Mouse (Mus musculus) kidney, postnatal 0 days (tissue): ENCODE results near the gene Rab24. TPM values are rescaled to one million over a fixed set of nuclear protein-coding genes. Genes with fewer than 3 reads are reported as not detected.

Experiments
- ATAC-seq: fragments of 200-750 bp; cut with Nextera tagmentation; replicated peaks from 2 replicates; pipeline ENCODE4 v1.8.0; 2017; ENCODE audit warnings: low read depth, moderate number of reproducible peaks, moderate TSS enrichment, moderate library complexity; ENCODE audit not compliant: low FRiP score
- DNase-seq: peaks from one replicate; pipeline ENCODE4 v3.0.0-alpha.2; 2016; ENCODE audit warnings: low spot score
- H3K27ac ChIP-seq: fragments of 300-500 bp; sonication (generic); 2 replicates; pipeline ENCODE4 v1.5.1; 2014; ENCODE audit warnings: mild to moderate bottlenecking
- H3K27me3 ChIP-seq: fragments of 300-500 bp; sonication (generic); 2 replicates; pipeline ENCODE4 v1.6.1; 2014; ENCODE audit warnings: low read length, mixed read lengths; ENCODE audit not compliant: insufficient read depth
- H3K36me3 ChIP-seq: fragments of 300-500 bp; sonication (generic); 2 replicates; pipeline ENCODE4 v1.6.1; 2014; ENCODE audit warnings: low read length, mixed read lengths; ENCODE audit not compliant: insufficient read depth
- H3K4me1 ChIP-seq: fragments of 300-500 bp; sonication (generic); replicated peaks from 2 replicates; pipeline ENCODE4 v1.6.1; 2014; ENCODE audit warnings: antibody characterized with exemption, low read length, mixed read lengths; ENCODE audit not compliant: insufficient read depth
- H3K4me2 ChIP-seq: fragments of 300-500 bp; sonication (generic); 2 replicates; pipeline ENCODE4 v1.6.1; 2014; ENCODE audit warnings: mild to moderate bottlenecking, low read length, moderate library complexity, mixed read lengths
- H3K4me3 ChIP-seq: fragments of 300-500 bp; sonication (generic); replicated peaks from 2 replicates; pipeline ENCODE4 v1.5.1; 2014; ENCODE audit warnings: low read depth, low read length
- H3K9ac ChIP-seq: fragments of 300-500 bp; sonication (generic); 2 replicates; pipeline ENCODE4 v1.6.1; 2014; ENCODE audit warnings: low read depth, low read length
- H3K9me3 ChIP-seq: fragments of 300-500 bp; sonication (generic); replicated peaks from 2 replicates; pipeline ENCODE4 v1.6.1; 2016; ENCODE audit warnings: low read length, inconsistent platforms, mixed read lengths
- CTCF ChIP-seq: IDR thresholded peaks from 2 replicates; pipeline ENCODE4 v1.5.1; 2016; ENCODE audit warnings: antibody characterized with exemption, low read depth, mild to moderate bottlenecking, moderate library complexity
- WGBS: fragments of 180-500 bp; shearing (Covaris S2); extraction: QIAGEN DNeasy Blood & Tissue Kit; methylation state at CpG from one replicate; pipeline ENCODE4 v1.1.7; 2014; 5-methylcytosine and 5-hydroxymethylcytosine counted together
- polyA plus RNA-seq: library from polyadenylated mRNA; unstranded; fragments of >200 nt; fragmentation: Nextera tagmentation; extraction: Ambion mirVana; gene quantifications from 2 replicates; pipeline ENCODE4 v1.2.1, GENCODE M21; 2015

Rab24 gene
- polyA plus RNA-seq, 1 experiment from 2014 or later, result 93.1 TPM

DNA sequence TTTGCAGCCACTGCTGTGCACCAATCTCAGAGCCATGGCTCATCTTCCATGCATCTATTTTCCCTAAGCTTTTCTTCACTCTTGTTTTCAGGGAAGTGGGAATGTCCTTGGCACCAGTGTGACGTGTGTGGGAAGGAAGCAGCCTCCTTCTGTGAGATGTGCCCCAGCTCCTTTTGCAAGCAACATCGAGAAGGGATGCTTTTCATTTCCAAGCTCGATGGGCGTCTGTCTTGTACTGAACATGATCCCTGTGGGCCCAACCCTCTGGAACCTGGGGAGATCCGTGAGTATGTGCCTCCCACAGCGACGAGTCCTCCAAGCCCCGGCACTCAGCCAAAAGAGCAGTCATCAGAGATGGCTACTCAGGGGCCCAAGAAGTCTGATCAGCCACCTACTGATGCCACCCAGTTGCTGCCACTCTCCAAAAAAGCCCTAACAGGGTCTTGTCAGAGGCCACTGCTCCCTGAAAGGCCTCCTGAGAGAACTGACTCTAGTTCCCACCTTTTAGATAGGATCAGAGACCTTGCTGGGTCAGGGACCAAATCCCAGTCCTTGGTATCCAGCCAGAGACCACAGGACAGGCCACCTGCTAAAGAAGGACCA is 9.6 kb downstream of the Rab24 start:
- H3K27me3 ChIP-seq, result no peaks in the 10 kb centered on the region
- no peaks in the 10 kb centered on the region for H3K9me3 ChIP-seq
- H3K9ac ChIP-seq, result no peak overlapping the region
- 85% methylated on average over 8 of the region's 8 CpGs for WGBS
- TF ChIP-seq CTCF, result no peak
- H3K36me3 ChIP-seq, result peaks cover 68% of the 10 kb centered on the region
- no peak overlapping the region for H3K27ac ChIP-seq
- ATAC-seq (no peak), DNase-seq (no peak)
- no peak overlapping the region for H3K4me3 ChIP-seq
- no peak overlapping the region for H3K4me2 ChIP-seq
- H3K4me1 ChIP-seq, result no peaks in the 10 kb centered on the region

DNA sequence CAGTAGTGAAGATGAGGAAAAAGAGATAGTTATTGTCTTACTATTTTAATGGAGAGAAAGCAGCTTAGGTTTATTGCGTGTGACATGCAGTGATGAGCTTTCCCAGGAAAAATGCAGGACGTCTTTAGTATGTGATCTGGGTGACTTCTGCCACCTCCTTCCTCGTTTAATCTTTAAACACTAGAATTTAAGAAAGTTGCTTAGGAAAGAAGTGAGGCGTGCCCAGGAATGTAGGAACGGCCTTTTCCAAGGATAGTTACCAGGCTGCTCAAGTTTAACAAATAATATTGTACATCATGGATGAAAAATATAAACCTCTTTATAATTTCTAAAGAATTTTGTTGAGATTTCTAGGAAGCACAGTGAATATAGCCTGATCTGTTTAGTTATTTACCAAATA is 20.8 kb downstream of the Rab24 start:
- Histone ChIP-seq H3K27me3 (no peaks in the 10 kb centered on the region), H3K4me3 (no peak overlapping the region), H3K27ac (no peak overlapping the region), H3K36me3 (peaks cover 65% of the 10 kb centered on the region), H3K4me1 (no peaks in the 10 kb centered on the region), H3K9me3 (no peaks in the 10 kb centered on the region), H3K4me2 (no peak overlapping the region), H3K9ac (no peak overlapping the region)
- 64% methylated on average over 5 of the region's 5 CpGs for WGBS
- no peak for DNase-seq
- ATAC-seq, result no peak
- TF ChIP-seq CTCF, result no peak

DNA sequence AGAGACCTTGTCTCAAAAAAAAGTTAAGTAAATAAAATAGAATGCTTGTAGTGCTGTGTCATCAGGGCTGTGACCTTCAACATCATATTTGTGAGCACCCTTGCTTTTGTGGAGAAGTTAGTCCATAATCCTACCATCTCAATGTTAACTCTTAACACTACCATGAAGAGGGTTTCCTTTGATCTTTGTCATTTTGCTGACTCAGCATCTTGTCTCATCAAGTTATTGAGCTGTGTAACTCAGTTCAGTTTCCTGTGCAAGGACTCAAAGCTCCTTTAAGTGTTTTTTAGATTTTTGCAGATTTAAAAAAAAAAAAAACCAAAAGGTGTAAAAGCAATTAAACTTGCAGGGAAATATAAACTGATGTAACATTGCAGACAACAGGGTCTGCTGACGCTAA is 25.0 kb downstream of the Rab24 start:
- TF ChIP-seq CTCF, result no peak
- Histone ChIP-seq H3K27me3 (no peaks in the 10 kb centered on the region), H3K4me1 (no peaks in the 10 kb centered on the region), H3K4me3 (no peak overlapping the region), H3K9me3 (no peaks in the 10 kb centered on the region), H3K27ac (no peak overlapping the region), H3K9ac (no peak overlapping the region), H3K4me2 (no peak overlapping the region), H3K36me3 (peaks cover 62% of the 10 kb centered on the region)
- 95% methylated on average over 1 of the region's 1 CpGs for WGBS
- ATAC-seq (no peak), DNase-seq (no peak)

DNA sequence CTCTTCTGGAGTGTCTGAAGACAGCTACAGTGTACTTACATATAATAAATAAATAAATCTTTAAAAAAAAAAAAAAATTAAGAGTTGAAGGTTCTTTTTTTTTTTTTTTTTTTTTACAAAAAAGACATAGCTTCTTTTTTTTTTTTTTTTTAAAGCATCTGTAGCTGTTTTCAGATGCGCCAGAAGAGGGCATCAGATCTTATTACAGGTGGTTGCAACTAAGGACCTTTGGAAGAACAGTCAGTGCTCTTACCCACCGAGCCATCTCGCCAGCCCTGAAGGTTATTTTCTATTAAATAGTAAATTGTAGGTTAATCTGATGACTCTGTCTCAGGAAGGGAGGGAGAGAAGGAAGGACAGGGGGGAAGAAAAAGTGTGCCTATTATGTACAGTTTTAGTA is 32.9 kb downstream of the Rab24 start:
- 72% methylated on average over 3 of the region's 3 CpGs for WGBS
- H3K9me3 ChIP-seq, result no peaks in the 10 kb centered on the region
- H3K9ac ChIP-seq, result no peak overlapping the region
- no peaks in the 10 kb centered on the region for H3K27me3 ChIP-seq
- H3K4me1 ChIP-seq, result no peaks in the 10 kb centered on the region
- H3K4me3 ChIP-seq, result no peak overlapping the region
- TF ChIP-seq CTCF, result peak; percentile 15; the same call in 1 of the 2 replicates
- no peak overlapping the region for H3K27ac ChIP-seq
- no peak for ATAC-seq
- DNase-seq, result peak; percentile 24
- H3K4me2 ChIP-seq, result no peak overlapping the region
- H3K36me3 ChIP-seq, result peaks cover 50% of the 10 kb centered on the region

DNA sequence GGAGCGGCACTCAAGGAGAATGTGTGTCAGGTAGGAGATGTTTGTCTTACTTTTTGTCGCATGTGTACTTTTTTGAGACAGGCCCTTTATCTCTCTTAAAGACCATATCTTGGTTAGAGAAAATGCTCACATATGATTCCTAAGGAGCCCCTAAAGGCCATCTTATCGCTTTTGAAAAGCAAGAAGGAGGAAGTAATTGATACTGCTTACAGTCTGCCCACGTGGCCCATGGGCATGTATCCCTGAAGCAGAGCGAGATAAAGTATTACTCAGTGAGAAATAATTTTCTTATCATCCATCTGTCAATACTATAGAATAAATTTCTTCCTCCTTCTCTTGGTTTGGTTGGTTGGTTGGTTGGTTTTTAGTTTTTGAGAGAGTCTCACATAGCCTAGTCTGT is 44.1 kb downstream of the Rab24 start:
- no peak overlapping the region for H3K27ac ChIP-seq
- no peak overlapping the region for H3K4me2 ChIP-seq
- H3K36me3 ChIP-seq, result peaks cover 45% of the 10 kb centered on the region
- H3K4me3 ChIP-seq, result no peak overlapping the region
- no peak for DNase-seq
- no peak for TF ChIP-seq CTCF
- no peaks in the 10 kb centered on the region for H3K4me1 ChIP-seq
- ATAC-seq, result no peak
- 80% methylated on average over 5 of the region's 5 CpGs for WGBS
- H3K27me3 ChIP-seq, result no peaks in the 10 kb centered on the region
- H3K9me3 ChIP-seq, result no peaks in the 10 kb centered on the region
- no peak overlapping the region for H3K9ac ChIP-seq

DNA sequence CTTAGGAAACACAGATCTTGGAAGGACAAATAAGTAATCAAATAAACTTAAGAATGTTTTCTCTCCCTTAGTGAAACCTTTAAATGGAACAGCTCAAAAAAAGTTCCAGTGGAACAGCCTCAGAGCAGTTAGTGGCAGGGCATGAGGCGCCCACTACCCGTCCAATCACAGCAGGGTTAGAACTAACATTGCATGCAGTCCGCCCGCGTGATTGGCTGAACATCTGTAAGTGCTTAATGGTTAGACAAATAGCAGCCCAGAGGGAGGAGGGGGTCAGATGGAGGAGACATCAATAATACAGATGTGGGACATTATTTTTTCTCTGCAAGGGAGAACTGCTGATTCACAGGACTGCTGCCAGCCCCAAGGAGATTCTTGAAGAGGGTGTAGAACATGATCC is 44.5 kb downstream of the Rab24 start:
- no peak for DNase-seq
- ATAC-seq, result no peak
- Histone ChIP-seq H3K27ac (no peak overlapping the region), H3K27me3 (no peaks in the 10 kb centered on the region), H3K9ac (no peak overlapping the region), H3K4me1 (no peaks in the 10 kb centered on the region), H3K9me3 (no peaks in the 10 kb centered on the region), H3K4me3 (no peak overlapping the region), H3K4me2 (no peak overlapping the region), H3K36me3 (peaks cover 41% of the 10 kb centered on the region)
- WGBS, result 86% methylated on average over 5 of the region's 5 CpGs
- TF ChIP-seq CTCF, result no peak

Other genes with a start within 250 kb of the Rab24 start
- gene Uimc1, start 221.6 kb downstream of the Rab24 start, polyA plus RNA-seq, result 24.6 and 27.9 TPM in 2 replicates
- gene Zfp346, start 216.6 kb downstream of the Rab24 start, polyA plus RNA-seq, result 11.8 and 13.1 TPM in 2 replicates
- not detected in 2 replicates for gene Gm17617, start 188.4 kb downstream of the Rab24 start, polyA plus RNA-seq
- gene Fgfr4, start 169.3 kb downstream of the Rab24 start, polyA plus RNA-seq, result 14.6 and 15.8 TPM in 2 replicates
- gene Nsd1, start 112.2 kb downstream of the Rab24 start, polyA plus RNA-seq, result 51.7 and 52.5 TPM in 2 replicates
- 398 and 435 TPM in 2 replicates for gene Prelid1, start 1.4 kb downstream of the Rab24 start, polyA plus RNA-seq
- 14.9 and 15.1 TPM in 2 replicates for gene Mxd3, start 7.9 kb upstream of the Rab24 start, polyA plus RNA-seq
- gene Lman2, start 40.8 kb upstream of the Rab24 start, polyA plus RNA-seq, result 93.7 and 103 TPM in 2 replicates
- 1.6 and 1.7 TPM in 2 replicates for gene Rgs14, start 47.8 kb upstream of the Rab24 start, polyA plus RNA-seq
- gene Slc34a1, start 76.2 kb upstream of the Rab24 start, polyA plus RNA-seq, result 344 and 465 TPM in 2 replicates
- gene Pfn3, start 93.3 kb upstream of the Rab24 start, polyA plus RNA-seq, result not detected in 2 replicates
- gene F12, start 104.8 kb upstream of the Rab24 start, polyA plus RNA-seq, result 0.05 and 0.45 TPM in 2 replicates
- 29.5 and 29.8 TPM in 2 replicates for gene Grk6, start 123.1 kb upstream of the Rab24 start, polyA plus RNA-seq
- gene Prr7, start 142.3 kb upstream of the Rab24 start, polyA plus RNA-seq, result 0.63 and 0.75 TPM in 2 replicates
- 104 and 125 TPM in 2 replicates for gene Dbn1, start 166.2 kb upstream of the Rab24 start, polyA plus RNA-seq
- 112 and 124 TPM in 2 replicates for gene Pdlim7, start 191.7 kb upstream of the Rab24 start, polyA plus RNA-seq
- gene Dok3, start 207.3 kb upstream of the Rab24 start, polyA plus RNA-seq, result 1.7 and 1.8 TPM in 2 replicates
- gene Ddx41, start 214.7 kb upstream of the Rab24 start, polyA plus RNA-seq, result 60.1 and 60.3 TPM in 2 replicates
- gene Fam193b, start 249.2 kb upstream of the Rab24 start, polyA plus RNA-seq, result 23.9 and 24.9 TPM in 2 replicates